Mouse (Mus musculus) stomach, postnatal 0 days (tissue): ENCODE data around the gene Nell1.

Experiments used
- CTCF ChIP-seq: IDR thresholded peaks from 2 replicates; pipeline ENCODE4 v1.5.1; 2016; ENCODE audit warnings: antibody characterized with exemption, low read depth, mild to moderate bottlenecking, moderate library complexity
- EP300 ChIP-seq: optimal IDR thresholded peaks from 2 replicates; pipeline ENCODE3; 2016; ENCODE audit warnings: antibody characterized with exemption

GRCm38 (mm10) chr7:50105612-50106321 lies 131.1 kb downstream of the Nell1 start:
- TF ChIP-seq CTCF (no peak), EP300 (no peak)
